Comparison of ENCODE assay signal across 22 mouse cellular contexts in genomic region chr16:54943808-54944315, GRCm38 (mm10).
DNase-seq lines count a peak whose midpoint lies in the region; ATAC-seq and TF ChIP-seq lines count a peak whose summit lies in the region.
"Had no signal": no experiment of that assay in that cellular context is flagged by ENCODE, and none has a peak within 500 bp of the region (broad histone marks: within the 10 kb centered on the region; RNA-seq: fewer than 3 reads in every experiment).

No protein-coding gene starts in this region.

- H3K4me1 ChIP-seq in forebrain, embryonic 14.5 days (ENCODE audit: control insufficient read depth, insufficient read depth, low read length): no peaks in the 10 kb centered on the region
- H3K4me1 ChIP-seq in forebrain, embryonic 16.5 days (replicated peaks; ENCODE audit: control insufficient read depth, insufficient read depth, low read length): no peaks in the 10 kb centered on the region
- no peaks in the 10 kb centered on the region for H3K4me1 ChIP-seq in hindbrain, postnatal 0 days (ENCODE audit: insufficient read depth, low read length)
- H3K4me1 ChIP-seq in hindbrain, embryonic 13.5 days (replicated peaks): no peaks in the 10 kb centered on the region
- no peaks in the 10 kb centered on the region for H3K4me1 ChIP-seq in midbrain, embryonic 14.5 days (ENCODE audit: control insufficient read depth, insufficient read depth, low read length)
- H3K4me1 ChIP-seq in midbrain, embryonic 11.5 days (ENCODE audit: control insufficient read depth, insufficient read depth, low read length): no peaks in the 10 kb centered on the region
- H3K4me1 ChIP-seq in cortical plate, adult 2 months (ENCODE audit: control insufficient read depth, insufficient read depth, low read length): no peaks in the 10 kb centered on the region
- H3K4me1 ChIP-seq: embryonic facial prominence, embryonic 12.5 days; liver, embryonic 15.5 days; midbrain, embryonic 12.5 days had no signal

- H3K9me3 ChIP-seq in forebrain, embryonic 14.5 days (replicated peaks; ENCODE audit: control insufficient read depth, low read length): no peaks in the 10 kb centered on the region
- H3K9me3 ChIP-seq in forebrain, embryonic 16.5 days (ENCODE audit: control insufficient read depth, low read length): no peaks in the 10 kb centered on the region
- H3K9me3 ChIP-seq in hindbrain, postnatal 0 days (ENCODE audit: low read length): no peaks in the 10 kb centered on the region
- no peaks in the 10 kb centered on the region for H3K9me3 ChIP-seq in hindbrain, embryonic 13.5 days
- H3K9me3 ChIP-seq in midbrain, embryonic 14.5 days (ENCODE audit: control insufficient read depth, low read length): no peaks in the 10 kb centered on the region
- H3K9me3 ChIP-seq in midbrain, embryonic 11.5 days (ENCODE audit: control insufficient read depth, low read length): no peaks in the 10 kb centered on the region
- H3K9me3 ChIP-seq: embryonic facial prominence, embryonic 12.5 days; liver, embryonic 15.5 days; midbrain, embryonic 12.5 days had no signal

- no peak overlapping the region for H3K4me3 ChIP-seq in forebrain, embryonic 14.5 days (ENCODE audit: low read depth, low read length)
- no peak overlapping the region for H3K4me3 ChIP-seq in forebrain, embryonic 16.5 days (replicated peaks; ENCODE audit: low read length)
- no peak overlapping the region for H3K4me3 ChIP-seq in hindbrain, postnatal 0 days (ENCODE audit: low read length)
- no peak overlapping the region for H3K4me3 ChIP-seq in hindbrain, embryonic 13.5 days
- H3K4me3 ChIP-seq in midbrain, embryonic 14.5 days (replicated peaks; ENCODE audit: low read depth, low read length): no peak overlapping the region
- no peak overlapping the region for H3K4me3 ChIP-seq in midbrain, embryonic 11.5 days (ENCODE audit: low read depth, low read length)
- no peak overlapping the region for H3K4me3 ChIP-seq in cortical plate, adult 2 months (ENCODE audit: insufficient read depth, low read length)
- H3K4me3 ChIP-seq: embryonic facial prominence, embryonic 12.5 days; heart, adult 2 months; liver, embryonic 15.5 days; midbrain, embryonic 12.5 days had no signal

- no peak for TF ChIP-seq CTCF in hindbrain, postnatal 0 days (IDR thresholded peaks at IDR 0.05; ENCODE audit: low read depth)
- TF ChIP-seq CTCF in cortical plate, adult 2 months (IDR thresholded peaks at IDR 0.05; ENCODE audit: extremely low read depth, insufficient read depth, low read length): no peak

- WGBS in forebrain, embryonic 14.5 days: 49% methylated on average over 7 of the region's 7 CpGs
- WGBS in forebrain, embryonic 16.5 days: 45% methylated on average over 7 of the region's 7 CpGs
- 53% methylated on average over 7 of the region's 7 CpGs for WGBS in hindbrain, postnatal 0 days
- WGBS in hindbrain, embryonic 13.5 days: 52% methylated on average over 7 of the region's 7 CpGs
- 42% methylated on average over 7 of the region's 7 CpGs for WGBS in midbrain, embryonic 14.5 days
- WGBS in midbrain, embryonic 11.5 days: 62% methylated on average over 7 of the region's 7 CpGs

- H3K9ac ChIP-seq in forebrain, embryonic 14.5 days (ENCODE audit: low read length): no peak overlapping the region
- H3K9ac ChIP-seq in forebrain, embryonic 16.5 days (replicated peaks; ENCODE audit: low read depth, low read length): no peak overlapping the region
- H3K9ac ChIP-seq in hindbrain, postnatal 0 days (replicated peaks; ENCODE audit: low read length): no peak overlapping the region
- H3K9ac ChIP-seq in hindbrain, embryonic 13.5 days: no peak overlapping the region
- H3K9ac ChIP-seq in midbrain, embryonic 14.5 days (replicated peaks; ENCODE audit: low read length): no peak overlapping the region
- H3K9ac ChIP-seq in midbrain, embryonic 11.5 days (ENCODE audit: low read length): no peak overlapping the region
- H3K9ac ChIP-seq: embryonic facial prominence, embryonic 12.5 days; liver, embryonic 15.5 days; midbrain, embryonic 12.5 days had no signal

- no peak overlapping the region for H3K4me2 ChIP-seq in forebrain, embryonic 14.5 days (ENCODE audit: low read length)
- no peak overlapping the region for H3K4me2 ChIP-seq in forebrain, embryonic 16.5 days (ENCODE audit: low read length)
- H3K4me2 ChIP-seq in hindbrain, postnatal 0 days (ENCODE audit: low read depth, low read length): 0 out of 2 replicates have a peak overlapping the region, but pooled peaks have one; percentile 13
- no peak overlapping the region for H3K4me2 ChIP-seq in hindbrain, embryonic 13.5 days
- H3K4me2 ChIP-seq in midbrain, embryonic 14.5 days (ENCODE audit: low read length): 0 out of 2 replicates have a peak overlapping the region, but pooled peaks have one; percentile 19
- no peak overlapping the region for H3K4me2 ChIP-seq in midbrain, embryonic 11.5 days
- H3K4me2 ChIP-seq: embryonic facial prominence, embryonic 12.5 days; liver, embryonic 15.5 days; midbrain, embryonic 12.5 days had no signal

- H3K27me3 ChIP-seq in forebrain, embryonic 14.5 days (replicated peaks; ENCODE audit: control insufficient read depth, insufficient read depth, low read length): no peaks in the 10 kb centered on the region
- no peaks in the 10 kb centered on the region for H3K27me3 ChIP-seq in forebrain, embryonic 16.5 days (replicated peaks; ENCODE audit: control insufficient read depth, insufficient read depth, low read length)
- H3K27me3 ChIP-seq in hindbrain, postnatal 0 days (ENCODE audit: insufficient read depth, low read length): no peaks in the 10 kb centered on the region
- H3K27me3 ChIP-seq in hindbrain, embryonic 13.5 days: no peaks in the 10 kb centered on the region
- no peaks in the 10 kb centered on the region for H3K27me3 ChIP-seq in midbrain, embryonic 14.5 days (ENCODE audit: control insufficient read depth, insufficient read depth, low read length)
- H3K27me3 ChIP-seq in midbrain, embryonic 11.5 days (ENCODE audit: control insufficient read depth, insufficient read depth, low read length): no peaks in the 10 kb centered on the region
- H3K27me3 ChIP-seq: embryonic facial prominence, embryonic 12.5 days; liver, embryonic 15.5 days; midbrain, embryonic 12.5 days had no signal

- DNase-seq in forebrain, embryonic 14.5 days (ENCODE audit: low spot score): peak; percentile 16
- DNase-seq in hindbrain, postnatal 0 days (ENCODE audit: low spot score): peak; percentile 7
- peak; percentile 23 for DNase-seq in midbrain, embryonic 14.5 days
- DNase-seq in midbrain, embryonic 11.5 days (ENCODE audit: low spot score, missing footprints): no peak
- no peak for DNase-seq in adrenal gland, adult (ENCODE audit: inconsistent age in 2 of 2, low spot score in 1 of 2)
- DNase-seq: adrenal gland, adult 8-10 months; cerebellum, adult 9-11 months; gastrocnemius, postnatal 25 days; heart, adult 2 months; heart, postnatal 4 days; kidney, postnatal 36 days; spleen, adult 18-20 months; thymus, adult 18-20 months; thymus, postnatal 4 days had no signal

- no peak for ATAC-seq in forebrain, embryonic 14.5 days
- ATAC-seq in forebrain, embryonic 16.5 days: no peak
- ATAC-seq in hindbrain, postnatal 0 days: no peak
- no peak for ATAC-seq in hindbrain, embryonic 13.5 days (ENCODE audit: low FRiP score)
- no peak for ATAC-seq in midbrain, embryonic 14.5 days (ENCODE audit: low FRiP score, low TSS enrichment)
- ATAC-seq in midbrain, embryonic 11.5 days (ENCODE audit: low FRiP score): no peak
- ATAC-seq: intestine, embryonic 16.5 days had no signal

- H3K36me3 ChIP-seq in forebrain, embryonic 14.5 days (ENCODE audit: control insufficient read depth, insufficient read depth, low read length): no peaks in the 10 kb centered on the region
- H3K36me3 ChIP-seq in forebrain, embryonic 16.5 days (ENCODE audit: control insufficient read depth, insufficient read depth): no peaks in the 10 kb centered on the region
- H3K36me3 ChIP-seq in hindbrain, postnatal 0 days (ENCODE audit: insufficient read depth, low read length): no peaks in the 10 kb centered on the region
- no peaks in the 10 kb centered on the region for H3K36me3 ChIP-seq in hindbrain, embryonic 13.5 days
- H3K36me3 ChIP-seq in midbrain, embryonic 14.5 days (ENCODE audit: control insufficient read depth, insufficient read depth, low read length): no peaks in the 10 kb centered on the region
- no peaks in the 10 kb centered on the region for H3K36me3 ChIP-seq in midbrain, embryonic 11.5 days (ENCODE audit: control insufficient read depth, insufficient read depth, low read length)
- H3K36me3 ChIP-seq: embryonic facial prominence, embryonic 12.5 days; liver, embryonic 15.5 days; midbrain, embryonic 12.5 days had no signal

- TF ChIP-seq POLR2A in cortical plate, adult 2 months (IDR thresholded peaks at IDR 0.05; ENCODE audit: extremely low read depth, insufficient read depth, low read length): no peak

- H3K27ac ChIP-seq in forebrain, embryonic 14.5 days (ENCODE audit: low read depth, low read length): no peak overlapping the region
- no peak overlapping the region for H3K27ac ChIP-seq in forebrain, embryonic 16.5 days (ENCODE audit: low read length)
- no peak overlapping the region for H3K27ac ChIP-seq in hindbrain, postnatal 0 days
- no peak overlapping the region for H3K27ac ChIP-seq in hindbrain, embryonic 13.5 days
- H3K27ac ChIP-seq in midbrain, embryonic 14.5 days (replicated peaks; ENCODE audit: low read depth, low read length): no peak overlapping the region
- H3K27ac ChIP-seq in midbrain, embryonic 11.5 days (ENCODE audit: low read depth, low read length): no peak overlapping the region
- H3K27ac ChIP-seq in cortical plate, adult 2 months (ENCODE audit: insufficient read depth, low read length): peak overlapping the region; percentile 77; the same call in 1 of the 2 replicates
- H3K27ac ChIP-seq: embryonic facial prominence, embryonic 12.5 days; heart, adult 2 months; liver, embryonic 15.5 days; macrophage; midbrain, embryonic 12.5 days had no signal

Comparison
In these comparisons a context has a peak if more than half of its experiments do, and no peak if none do; other contexts are left out.
1. DNase-seq: peak in forebrain, embryonic 14.5 days (single experiment), hindbrain, postnatal 0 days (single experiment) and midbrain, embryonic 14.5 days (single experiment); none in midbrain, embryonic 11.5 days (single experiment) and adrenal gland, adult (0 of 2).
2. H3K4me2 ChIP-seq: peak in hindbrain, postnatal 0 days (single experiment) and midbrain, embryonic 14.5 days (single experiment); none in forebrain, embryonic 14.5 days (single experiment), forebrain, embryonic 16.5 days (single experiment), hindbrain, embryonic 13.5 days (single experiment) and midbrain, embryonic 11.5 days (single experiment).